Mouse (Mus musculus) CH12.LX (cell line): ENCODE measurements around the gene Cdh4. TPM values are rescaled to one million over a fixed set of nuclear protein-coding genes. Genes with fewer than 3 reads are reported as not detected.
A peak's percentile ranks its signal among the peaks of the same experiment; 100 is the strongest.

Experiments used
- DNase-seq: peaks from one replicate; pipeline ENCODE4 v3.0.0-alpha.2; 2013; ENCODE audit errors: extremely low read depth
- H3K27ac ChIP-seq: 2 replicates; pipeline ENCODE4 v1.5.1; 2012; ENCODE audit warnings: low read depth, mild to moderate bottlenecking, control low read depth, moderate library complexity; ENCODE audit not compliant: insufficient read depth
- H3K27me3 ChIP-seq: replicated peaks from 2 replicates; pipeline ENCODE3; 2012; ENCODE audit warnings: inconsistent platforms
- H3K36me3 ChIP-seq, 2 experiments: replicated peaks in 1 of 2; 2 replicates each; pipeline versions ENCODE3 to v1.6.1; 2012; ENCODE audit warnings: inconsistent platforms in 1 of 2, low read length in 1 of 2, mild to moderate bottlenecking in 1 of 2, mixed read lengths in 1 of 2, moderate library complexity in 1 of 2; ENCODE audit not compliant: control insufficient read depth in 1 of 2, insufficient read depth in 1 of 2
- H3K4me1 ChIP-seq, 2 experiments: 2 replicates each; pipeline ENCODE4 v1.6.1; 2012; ENCODE audit warnings: inconsistent platforms in 1 of 2, moderate library complexity in 1 of 2; ENCODE audit not compliant: insufficient read depth in 2 of 2, control insufficient read depth in 1 of 2
- H3K4me2 ChIP-seq: 2 replicates; pipeline ENCODE4 v1.6.1; 2012; ENCODE audit warnings: low read depth, mild to moderate bottlenecking, control low read depth; ENCODE audit not compliant: poor library complexity, insufficient read depth, severe bottlenecking
- H3K4me3 ChIP-seq, 3 experiments: fragments of 150-350 bp in 1 of 3; sonication (generic) in 1 of 3; replicated peaks in 1 of 3; 2 replicates each; pipeline versions ENCODE3 to v1.5.1; 2011 to 2012; ENCODE audit warnings: low read depth in 2 of 3, low read length in 2 of 3, mild to moderate bottlenecking in 2 of 3, moderate library complexity in 2 of 3, control low read depth in 1 of 3, improper control_type of control experiment in 1 of 3, inconsistent platforms in 1 of 3, mixed read lengths in 1 of 3; ENCODE audit not compliant: poor library complexity in 1 of 3
- H3K79me2 ChIP-seq: replicated peaks from 2 replicates; pipeline ENCODE4 v1.6.1; 2012; ENCODE audit warnings: mild to moderate bottlenecking, moderate library complexity; ENCODE audit not compliant: control insufficient read depth, poor library complexity, insufficient read depth, severe bottlenecking; ENCODE audit errors: extremely low read depth
- H3K9ac ChIP-seq: 2 replicates; pipeline ENCODE4 v1.6.1; 2012; ENCODE audit warnings: low read depth, mild to moderate bottlenecking, control low read depth, moderate library complexity; ENCODE audit not compliant: insufficient read depth
- H3K9me3 ChIP-seq: replicated peaks from 2 replicates; pipeline ENCODE3; 2012; ENCODE audit warnings: low read length, inconsistent platforms, mixed read lengths
- GABPA ChIP-seq: IDR thresholded peaks from 2 replicates; pipeline ENCODE4 v1.6.1; 2012; ENCODE audit warnings: low read depth, low read length, improper control_type of control experiment, inconsistent platforms; ENCODE audit not compliant: insufficient replicate concordance
- ZNF384 ChIP-seq: IDR thresholded peaks from 2 replicates; pipeline ENCODE4 v1.6.1; 2012; ENCODE audit warnings: low read depth, low read length, improper control_type of control experiment, inconsistent platforms
- dilution Hi-C: fragments of 300-500 bp; cut with MboI; formaldehyde crosslinking; loops from 2 replicates; pipeline ENCODE4 v1.14.3; 2020; ENCODE audit warnings: low sequenced_read_pairs; ENCODE audit not compliant: extremely low pct_unique_long_range_greater_than_20kb, extremely low pct_ligation_motif_present
- in situ Hi-C: fragments of 300-500 bp; cut with MboI; formaldehyde crosslinking; loops from 3 replicates; pipeline ENCODE4 v1.14.3; 2019; ENCODE audit warnings: low sequenced_read_pairs, low pct_ligation_motif_present, low pct_unique_long_range_greater_than_20kb, mixed read lengths
- polyA plus RNA-seq: library from polyadenylated mRNA; unstranded; fragments of >175 nt; gene quantifications from 2 replicates; pipeline ENCODE4 v1.2.1, GENCODE M21; 2012; ENCODE audit warnings: low read depth; ENCODE audit not compliant: insufficient read length
- total RNA-seq, 2 experiments: library from RNA; depleted of rRNA; stranded (reverse); fragments of 300-350 nt in 1 of 2; fragments of >200 nt in 1 of 2; gene quantifications; 2 replicates each; pipeline ENCODE4 v1.2.3; 2012 to 2014

Gene Cdh4
- total and polyA plus RNA-seq, 3 experiments, result not detected

DNA sequence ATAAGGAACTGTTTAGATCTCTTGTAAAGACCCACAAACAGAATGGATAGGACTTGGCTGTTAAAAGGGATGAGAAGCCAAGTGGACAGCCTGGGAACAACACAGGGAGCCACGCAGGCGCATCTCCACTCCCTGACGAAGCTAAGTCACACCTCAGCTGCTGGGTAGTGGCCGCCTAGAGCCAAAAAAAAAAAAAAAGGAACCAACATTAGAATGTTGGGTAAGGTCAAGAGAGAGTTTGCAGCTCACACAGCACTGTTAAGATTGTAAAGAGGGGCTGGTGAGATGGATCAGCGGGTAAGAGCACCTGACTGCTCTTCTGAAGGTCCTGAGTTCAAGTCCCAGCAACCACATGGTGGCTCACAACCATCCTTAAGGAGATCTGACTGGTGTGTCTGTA is 506.6 kb downstream of the Cdh4 start:
- in situ Hi-C loops (no loop called here), dilution Hi-C loops (no loop called here)
- TF ChIP-seq GABPA (no peak), ZNF384 (0 out of 2 replicates have a peak, but pooled peaks have one; percentile 33)
- H3K4me2 ChIP-seq, result no peak overlapping the region
- H3K79me2 ChIP-seq, result peaks cover 9% of the 10 kb centered on the region
- no peak overlapping the region for H3K9ac ChIP-seq
- no peak overlapping the region for H3K4me3 ChIP-seq
- H3K9me3 ChIP-seq, result no peaks in the 10 kb centered on the region
- H3K27me3 ChIP-seq, result no peaks in the 10 kb centered on the region
- no peak overlapping the region for H3K27ac ChIP-seq
- DNase-seq, result no peak
- peaks cover 0 to 7% of the 10 kb centered on the region in 2 experiments for H3K36me3 ChIP-seq
- H3K4me1 ChIP-seq, result peaks cover 0 to 38% of the 10 kb centered on the region in 2 experiments; a peak in 2 of 4 replicates
